8 mouse cellular contexts compared by ENCODE assay signal in genomic region chr5:112886687-112887491, GRCm38 (mm10). TPM values are rescaled to one million over a fixed set of nuclear protein-coding genes. Genes with fewer than 3 reads are reported as not detected.
DNase-seq lines count a peak whose midpoint lies in the region; ATAC-seq and TF ChIP-seq lines count a peak whose summit lies in the region.

No protein-coding gene starts in this region.

- H3K9ac ChIP-seq in kidney, embryonic 14.5 days (ENCODE audit: low read depth, low read length) = no peak overlapping the region
- no peak overlapping the region for H3K9ac ChIP-seq in forebrain, embryonic 16.5 days (replicated peaks; ENCODE audit: low read depth, low read length)
- H3K9ac ChIP-seq in lung, postnatal 0 days (replicated peaks; ENCODE audit: low read depth) = no peak overlapping the region

- no peaks in the 10 kb centered on the region for H3K4me1 ChIP-seq in kidney, embryonic 14.5 days (ENCODE audit: control insufficient read depth, insufficient read depth, low read length)
- H3K4me1 ChIP-seq in forebrain, embryonic 16.5 days (replicated peaks; ENCODE audit: control insufficient read depth, insufficient read depth, low read length) = no peaks in the 10 kb centered on the region
- no peaks in the 10 kb centered on the region for H3K4me1 ChIP-seq in lung, postnatal 0 days (ENCODE audit: insufficient read depth, low read depth, low read length)

- no peak for ATAC-seq in kidney, embryonic 14.5 days (ENCODE audit: low FRiP score, low TSS enrichment)
- peak; percentile 55; the same call in 1 of the 2 replicates for ATAC-seq in forebrain, embryonic 16.5 days
- ATAC-seq in lung, postnatal 0 days = peak; percentile 80
- no peak for ATAC-seq in megakaryocyte-erythroid progenitor cell, adult 5-6 weeks (replicated peaks; ENCODE audit: low FRiP score, low TSS enrichment, poor library complexity, severe bottlenecking)

- no peaks in the 10 kb centered on the region for H3K27me3 ChIP-seq in kidney, embryonic 14.5 days (ENCODE audit: control insufficient read depth, insufficient read depth, low read length)
- H3K27me3 ChIP-seq in forebrain, embryonic 16.5 days (replicated peaks; ENCODE audit: control insufficient read depth, insufficient read depth, low read length) = no peaks in the 10 kb centered on the region
- no peaks in the 10 kb centered on the region for H3K27me3 ChIP-seq in lung, postnatal 0 days (replicated peaks; ENCODE audit: insufficient read depth, low read length)

- no peak overlapping the region for H3K4me2 ChIP-seq in kidney, embryonic 14.5 days (replicated peaks; ENCODE audit: low read depth, low read length)
- no peak overlapping the region for H3K4me2 ChIP-seq in forebrain, embryonic 16.5 days (ENCODE audit: low read length)
- no peak overlapping the region for H3K4me2 ChIP-seq in lung, postnatal 0 days (replicated peaks; ENCODE audit: low read depth, low read length)

- no peak for TF ChIP-seq EP300 in lung, postnatal 0 days (IDR thresholded peaks at IDR 0.05)

- no peak overlapping the region for H3K4me3 ChIP-seq in kidney, embryonic 14.5 days (ENCODE audit: low read length)
- no peak overlapping the region for H3K4me3 ChIP-seq in forebrain, embryonic 16.5 days (replicated peaks; ENCODE audit: low read length)
- H3K4me3 ChIP-seq in lung, postnatal 0 days (ENCODE audit: low read depth, low read length) = no peak overlapping the region

- DNase-seq in kidney, adult 11 months = peak; percentile 44
- peak; percentile 84 for DNase-seq in adrenal gland, adult 2 months
- DNase-seq in heart, postnatal 14 days = peak; percentile 70 to 84
- peak; percentile 39 for DNase-seq in lung, postnatal 0 days (ENCODE audit: low spot score)
- no peak for DNase-seq in embryo, embryonic 10.5 days (ENCODE audit: low spot score)

- H3K36me3 ChIP-seq in kidney, embryonic 14.5 days (ENCODE audit: control insufficient read depth, insufficient read depth, low read length) = no peaks in the 10 kb centered on the region
- no peaks in the 10 kb centered on the region for H3K36me3 ChIP-seq in forebrain, embryonic 16.5 days (ENCODE audit: control insufficient read depth, insufficient read depth)
- no peaks in the 10 kb centered on the region for H3K36me3 ChIP-seq in lung, postnatal 0 days (ENCODE audit: insufficient read depth, low read length)

- intact Hi-C loops in heart, postnatal 14 days (cut with DNase I) = no loop called here

- WGBS in kidney, embryonic 14.5 days = 72% methylated on average over 17 of the region's 17 CpGs
- WGBS in forebrain, embryonic 16.5 days = 53% methylated on average over 17 of the region's 17 CpGs
- WGBS in lung, postnatal 0 days = 50% methylated on average over 17 of the region's 17 CpGs

- no peak for TF ChIP-seq CTCF in lung, postnatal 0 days (IDR thresholded peaks at IDR 0.05)

- no peak overlapping the region for H3K27ac ChIP-seq in kidney, embryonic 14.5 days (ENCODE audit: low read depth, low read length)
- H3K27ac ChIP-seq in forebrain, embryonic 16.5 days (ENCODE audit: low read length) = no peak overlapping the region
- H3K27ac ChIP-seq in lung, postnatal 0 days (ENCODE audit: low read length) = no peak overlapping the region

- H3K9me3 ChIP-seq in kidney, embryonic 14.5 days (ENCODE audit: control insufficient read depth, low read length) = no peaks in the 10 kb centered on the region
- no peaks in the 10 kb centered on the region for H3K9me3 ChIP-seq in forebrain, embryonic 16.5 days (ENCODE audit: control insufficient read depth, low read length)
- no peaks in the 10 kb centered on the region for H3K9me3 ChIP-seq in lung, postnatal 0 days (ENCODE audit: low read length)

RNA-seq across cellular contexts. Expression of gene Myo18b, which starts 9.3 kb away (rescaled TPM):
- 0.11 and 0.26 TPM in 2 replicates for polyA plus RNA-seq in kidney, embryonic 14.5 days (2014; fragmentation: Nextera tagmentation; extraction: Ambion mirVana)
- total RNA-seq in adrenal gland, adult 2 months (2021) = under 1 TPM in 1 of 2 experiments, not detected in 1; 0.09 TPM
- 0.04 and 0.12 TPM in 2 replicates for polyA plus RNA-seq in adrenal gland, adult 2 months (2012; rRNA removed)
- 0.76 and 1.1 TPM in 2 replicates for polyA plus RNA-seq in forebrain, embryonic 16.5 days (2015; fragmentation: Nextera tagmentation; extraction: Ambion mirVana)
- 100 to 1,000 TPM; 239 to 240 TPM for total RNA-seq in heart, postnatal 14 days (2021)
- 0.13 and 0.17 TPM in 2 replicates for polyA plus RNA-seq in lung, postnatal 0 days (2015; fragmentation: Nextera tagmentation; extraction: Ambion mirVana)
- not detected in 2 replicates for total RNA-seq in megakaryocyte-erythroid progenitor cell, adult 5-6 weeks (2014; fragmentation: Nextera tagmentation)
- total RNA-seq in megakaryocyte-erythroid progenitor cell, adult 5-6 weeks (2017) = not detected in 2 replicates

Comparison
In these comparisons a context has a peak if more than half of its experiments do, and no peak if none do; other contexts are left out.
1. ATAC-seq: peak in forebrain, embryonic 16.5 days (single experiment) and lung, postnatal 0 days (single experiment); none in kidney, embryonic 14.5 days (single experiment) and megakaryocyte-erythroid progenitor cell, adult 5-6 weeks (single experiment).